Mouse (Mus musculus): ENCODE results near the gene Rbbp6. TPM values are rescaled to one million over a fixed set of nuclear protein-coding genes. Genes with fewer than 3 reads are reported as not detected.
A peak's percentile ranks its signal among the peaks of the same experiment; 100 is the strongest.

Rbbp6 gene
- polyA plus RNA-seq, 1 experiment from 2014 or later, result 23.2 TPM

DNA sequence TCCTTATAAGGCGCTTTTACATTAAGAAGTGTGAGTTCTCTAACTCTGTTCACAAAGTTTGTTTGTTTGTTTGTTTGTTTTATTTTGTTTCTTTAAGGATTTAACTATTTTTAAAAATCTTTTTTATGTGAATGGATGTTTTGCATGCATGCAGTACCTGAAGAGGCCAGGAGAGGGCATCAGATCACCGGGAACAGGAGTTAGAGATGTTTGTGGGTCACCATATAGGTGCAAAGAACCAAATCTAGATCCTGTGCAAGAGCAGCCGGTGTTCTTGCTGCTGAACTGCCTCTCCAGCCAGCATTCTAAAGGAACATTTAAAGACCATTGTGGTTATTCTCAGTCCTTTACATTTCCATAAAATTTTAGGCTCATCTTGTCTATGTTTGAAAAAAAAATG is 52.1 kb downstream of the Rbbp6 start:
- H3K27ac ChIP-seq (replicated peaks), result no peak overlapping the region
- no peaks in the 10 kb centered on the region for H3K27me3 ChIP-seq (replicated peaks)
- no peak overlapping the region for H3K9ac ChIP-seq (replicated peaks)
- H3K4me3 ChIP-seq (replicated peaks), result no peak overlapping the region
- WGBS, result 32% methylated on average over 3 of the region's 3 CpGs
- H3K4me2 ChIP-seq, result no peak overlapping the region
- no peaks in the 10 kb centered on the region for H3K4me1 ChIP-seq
- ATAC-seq (ENCODE audit: low FRiP score), result no peak
- no peaks in the 10 kb centered on the region for H3K36me3 ChIP-seq
- H3K9me3 ChIP-seq (replicated peaks), result no peaks in the 10 kb centered on the region

DNA sequence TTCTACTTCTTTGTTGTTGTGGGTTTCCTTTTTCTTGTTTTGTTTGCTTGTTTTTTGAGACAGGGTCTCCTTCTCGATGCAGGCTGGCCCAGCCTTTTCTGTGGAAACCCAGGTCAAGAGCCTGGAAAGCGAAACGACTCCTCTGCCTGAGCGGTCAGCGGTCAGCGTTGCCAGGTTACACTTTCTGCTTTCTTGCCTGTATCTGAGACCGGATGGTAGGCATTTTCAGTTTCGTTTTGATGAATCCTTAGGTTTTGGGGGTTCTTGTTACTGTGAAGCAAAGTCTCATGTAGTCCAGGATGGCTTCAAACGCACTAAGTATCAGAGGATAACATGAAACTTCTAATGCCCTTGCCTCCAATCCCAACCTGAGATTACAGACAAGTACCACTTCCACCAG is 59.6 kb downstream of the Rbbp6 start:
- Histone ChIP-seq H3K9ac (replicated peaks) (no peak overlapping the region), H3K4me3 (replicated peaks) (no peak overlapping the region), H3K4me1 (peaks cover 4% of the 10 kb centered on the region; the same call in 1 of the 2 replicates), H3K9me3 (replicated peaks) (no peaks in the 10 kb centered on the region), H3K4me2 (no peak overlapping the region), H3K27me3 (replicated peaks) (no peaks in the 10 kb centered on the region), H3K36me3 (no peaks in the 10 kb centered on the region), H3K27ac (replicated peaks) (no peak overlapping the region)
- WGBS, result 70% methylated on average over 9 of the region's 9 CpGs
- ATAC-seq (ENCODE audit: low FRiP score), result no peak

DNA sequence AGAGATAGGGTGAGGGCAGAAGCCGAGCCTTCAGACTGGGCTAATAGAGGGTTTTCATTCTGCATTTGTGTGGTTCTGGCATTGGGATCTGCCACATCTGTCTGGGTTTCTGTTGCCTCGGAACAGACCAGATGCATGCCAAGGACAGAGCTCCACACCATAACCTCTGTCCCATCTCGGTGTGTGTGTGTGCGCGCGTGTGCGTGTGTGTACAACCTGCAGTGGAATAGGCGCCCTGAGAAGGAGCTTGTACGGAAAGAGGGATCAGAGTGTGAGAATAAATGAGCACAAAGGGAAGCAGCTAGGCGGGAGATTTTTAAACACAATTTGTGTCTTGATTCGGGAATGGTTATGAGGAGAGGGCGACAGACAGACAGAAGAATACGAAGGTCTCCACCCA is 64.8 kb downstream of the Rbbp6 start:
- Histone ChIP-seq H3K27me3 (replicated peaks) (no peaks in the 10 kb centered on the region), H3K9me3 (replicated peaks) (no peaks in the 10 kb centered on the region), H3K4me3 (replicated peaks) (peak overlapping the region; percentile 48), H3K36me3 (no peaks in the 10 kb centered on the region), H3K9ac (replicated peaks) (peak overlapping the region; percentile 69), H3K27ac (replicated peaks) (peak overlapping the region; percentile 91), H3K4me1 (peaks cover 24% of the 10 kb centered on the region), H3K4me2 (peak overlapping the region; percentile 95)
- WGBS, result 12% methylated on average over 13 of the region's 13 CpGs
- ATAC-seq (ENCODE audit: low FRiP score), result peak; percentile 42

DNA sequence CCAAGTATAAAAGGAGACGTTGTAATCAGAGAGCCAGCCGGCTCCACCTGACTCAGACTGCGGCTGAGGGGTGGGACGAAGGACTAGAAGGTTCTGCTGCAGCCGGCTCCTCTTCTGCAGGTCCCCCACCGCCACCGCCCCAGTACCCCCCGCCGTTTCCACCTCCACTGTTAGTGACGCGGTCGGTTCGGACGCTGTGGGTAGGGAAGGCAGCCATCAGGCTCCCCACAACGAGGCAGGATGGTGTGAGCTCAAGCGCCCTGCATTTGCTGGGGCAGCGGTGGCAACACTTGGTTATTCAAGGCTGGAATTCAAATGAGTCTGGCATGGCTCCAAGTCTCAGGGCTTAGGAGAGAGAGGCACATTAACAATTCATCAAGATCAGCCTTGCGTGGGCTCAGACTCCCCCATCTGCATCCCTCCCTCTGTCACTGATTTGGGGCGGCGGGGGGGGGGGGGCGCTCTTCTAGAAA is 65.3 kb downstream of the Rbbp6 start:
- WGBS, result 0% methylated on average over 21 of the region's 21 CpGs
- Histone ChIP-seq H3K4me3 (replicated peaks) (peak overlapping the region; percentile 48), H3K4me1 (peaks cover 24% of the 10 kb centered on the region), H3K27me3 (replicated peaks) (no peaks in the 10 kb centered on the region), H3K9me3 (replicated peaks) (no peaks in the 10 kb centered on the region), H3K27ac (replicated peaks) (peak overlapping the region; percentile 91), H3K36me3 (no peaks in the 10 kb centered on the region), H3K4me2 (peak overlapping the region; percentile 95), H3K9ac (replicated peaks) (peak overlapping the region; percentile 69)
- ATAC-seq (ENCODE audit: low FRiP score), result peak; percentile 81

DNA sequence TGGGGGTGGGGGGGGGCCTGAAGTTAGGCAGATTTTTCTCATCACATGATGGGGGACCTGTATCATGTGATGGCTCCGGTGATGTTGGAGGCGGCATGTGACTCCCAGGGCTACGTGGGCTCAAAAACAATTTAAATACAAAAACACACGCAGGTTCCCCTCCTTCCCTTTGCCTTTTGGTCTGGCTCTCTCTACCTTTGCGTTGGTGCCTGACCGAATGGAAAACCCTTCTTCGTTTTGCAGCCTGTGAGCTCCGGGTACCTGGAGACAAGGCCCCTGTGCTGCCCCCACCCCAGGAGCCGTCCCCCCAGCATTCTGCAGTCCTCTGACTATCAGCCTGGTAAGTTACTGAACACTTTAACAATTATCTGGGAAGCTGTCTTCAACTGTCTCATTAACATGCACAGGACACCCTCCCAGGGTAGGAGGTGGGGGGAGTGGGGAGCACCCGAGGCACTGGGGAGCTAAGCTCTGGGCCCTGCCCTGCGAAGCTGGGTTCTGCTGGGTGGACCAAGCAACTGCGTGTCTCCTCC is 65.8 kb downstream of the Rbbp6 start:
- peak overlapping the region; percentile 69 for H3K9ac ChIP-seq (replicated peaks)
- H3K27ac ChIP-seq (replicated peaks), result peak overlapping the region; percentile 91
- H3K4me2 ChIP-seq, result peak overlapping the region; percentile 95
- peak overlapping the region; percentile 48 for H3K4me3 ChIP-seq (replicated peaks)
- WGBS, result 3% methylated on average over 12 of the region's 12 CpGs
- peaks cover 24% of the 10 kb centered on the region for H3K4me1 ChIP-seq
- H3K27me3 ChIP-seq (replicated peaks), result no peaks in the 10 kb centered on the region
- no peaks in the 10 kb centered on the region for H3K36me3 ChIP-seq
- H3K9me3 ChIP-seq (replicated peaks), result no peaks in the 10 kb centered on the region
- peak; percentile 85 for ATAC-seq (ENCODE audit: low FRiP score)

DNA sequence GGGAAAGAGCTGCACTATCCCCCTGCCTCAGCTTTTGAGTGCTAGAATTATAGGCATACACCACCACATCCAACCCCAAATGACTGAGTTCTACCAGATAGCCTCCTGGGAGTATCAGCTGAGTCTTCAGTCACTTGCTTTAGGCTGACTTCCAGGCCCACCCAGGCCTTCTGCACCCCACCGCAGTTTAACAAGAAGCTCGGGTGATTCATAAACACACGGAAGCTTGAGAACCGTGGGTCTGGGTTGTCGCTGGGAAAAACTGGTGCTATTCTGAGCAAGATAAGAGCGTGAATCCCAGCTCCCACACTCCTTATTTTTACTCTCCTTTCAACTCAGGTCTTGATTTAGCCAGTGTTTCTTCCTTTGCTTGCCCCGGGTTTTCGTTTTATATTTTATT is 69.8 kb downstream of the Rbbp6 start:
- no peak for ATAC-seq (ENCODE audit: low FRiP score)
- Histone ChIP-seq H3K4me2 (no peak overlapping the region), H3K9ac (replicated peaks) (no peak overlapping the region), H3K4me3 (replicated peaks) (no peak overlapping the region), H3K27me3 (replicated peaks) (no peaks in the 10 kb centered on the region), H3K27ac (replicated peaks) (no peak overlapping the region), H3K36me3 (no peaks in the 10 kb centered on the region), H3K4me1 (peaks cover 18% of the 10 kb centered on the region), H3K9me3 (replicated peaks) (no peaks in the 10 kb centered on the region)
- 84% methylated on average over 8 of the region's 8 CpGs for WGBS

DNA sequence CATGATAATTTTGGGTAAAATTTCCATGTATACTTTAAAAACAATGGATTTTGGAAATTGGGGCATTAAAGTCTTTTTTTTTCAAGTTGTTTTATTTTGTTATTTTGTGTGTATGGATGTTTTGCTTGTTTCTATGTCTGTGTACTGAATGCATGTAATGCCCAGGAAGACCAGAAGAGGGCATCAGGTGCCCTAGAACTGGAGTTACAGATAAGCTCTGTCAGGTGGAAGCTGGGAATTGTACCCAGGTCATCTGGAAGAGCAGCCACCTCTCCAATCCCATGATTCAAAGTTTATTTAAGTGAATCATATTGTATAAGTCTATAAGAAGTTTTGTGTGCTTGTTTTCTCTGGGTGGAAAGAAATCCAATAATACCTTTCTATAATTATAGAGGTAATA is 73.8 kb downstream of the Rbbp6 start:
- ATAC-seq (ENCODE audit: low FRiP score), result no peak
- H3K4me3 ChIP-seq (replicated peaks), result no peak overlapping the region
- H3K9ac ChIP-seq (replicated peaks), result no peak overlapping the region
- peaks cover 6% of the 10 kb centered on the region for H3K4me1 ChIP-seq
- H3K27ac ChIP-seq (replicated peaks), result no peak overlapping the region
- no peak overlapping the region for H3K4me2 ChIP-seq
- H3K9me3 ChIP-seq (replicated peaks), result no peaks in the 10 kb centered on the region
- no peaks in the 10 kb centered on the region for H3K27me3 ChIP-seq (replicated peaks)
- no peaks in the 10 kb centered on the region for H3K36me3 ChIP-seq

DNA sequence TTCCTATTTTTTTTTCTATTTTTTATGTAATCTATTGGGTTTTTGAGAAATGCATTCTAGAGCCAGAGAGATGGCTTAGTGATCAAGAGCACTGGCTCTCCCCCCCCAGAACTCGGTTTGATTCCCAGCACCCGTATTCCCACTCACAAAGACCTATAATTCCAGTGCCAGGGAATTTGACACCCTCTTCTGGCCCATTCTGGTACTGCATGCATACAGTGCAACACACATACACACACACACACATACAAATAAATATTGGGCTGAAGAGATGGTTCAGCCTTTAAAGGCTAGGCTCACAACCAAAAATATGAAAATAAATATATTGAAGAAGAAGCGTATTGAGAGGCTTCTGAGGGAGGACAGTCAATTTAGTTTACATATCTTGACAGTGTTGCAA is 79.7 kb downstream of the Rbbp6 start:
- no peak for ATAC-seq (ENCODE audit: low FRiP score)
- 94% methylated on average over 3 of the region's 3 CpGs for WGBS
- Histone ChIP-seq H3K27me3 (replicated peaks) (no peaks in the 10 kb centered on the region), H3K4me3 (replicated peaks) (no peak overlapping the region), H3K27ac (replicated peaks) (no peak overlapping the region), H3K36me3 (no peaks in the 10 kb centered on the region), H3K4me1 (peaks cover 8% of the 10 kb centered on the region), H3K9me3 (replicated peaks) (no peaks in the 10 kb centered on the region), H3K9ac (replicated peaks) (no peak overlapping the region), H3K4me2 (no peak overlapping the region)

DNA sequence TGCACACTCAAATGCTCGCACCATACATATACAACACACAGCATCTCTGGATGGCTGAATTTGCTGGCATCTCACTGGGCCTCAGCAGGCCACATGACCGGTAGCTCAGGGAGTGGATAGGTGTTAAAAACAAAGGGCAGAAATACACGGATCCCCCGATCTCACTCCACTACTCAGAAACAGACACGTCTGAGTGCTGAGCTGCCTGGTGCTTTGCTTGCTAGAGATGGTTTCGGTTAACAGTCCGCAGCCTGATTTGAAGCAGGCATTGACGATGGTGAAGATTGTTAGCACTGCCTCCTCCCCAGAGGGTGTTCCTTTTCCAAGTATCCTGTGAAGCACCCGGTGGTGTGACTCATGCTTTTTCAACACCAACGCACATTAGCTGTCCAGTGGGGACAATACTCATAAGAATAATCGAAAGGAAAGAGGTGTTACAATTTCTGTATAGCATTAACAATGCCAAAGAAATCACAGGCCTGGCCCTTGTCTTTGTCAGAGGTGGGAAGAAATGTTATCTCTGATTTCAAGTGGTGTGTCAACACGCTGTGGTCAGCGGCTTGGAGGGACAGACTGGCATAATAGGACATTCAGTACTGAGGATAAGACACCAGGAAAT is 81.1 kb downstream of the Rbbp6 start:
- no peak for ATAC-seq (ENCODE audit: low FRiP score)
- 71% methylated on average over 13 of the region's 13 CpGs for WGBS

More for the DNA sequence above, 81.1 kb downstream of the Rbbp6 start:
- no peak overlapping the region for H3K27ac ChIP-seq (replicated peaks)
- no peak overlapping the region for H3K4me3 ChIP-seq (replicated peaks)
- no peaks in the 10 kb centered on the region for H3K9me3 ChIP-seq (replicated peaks)
- no peaks in the 10 kb centered on the region for H3K36me3 ChIP-seq
- H3K4me1 ChIP-seq, result peaks cover 8% of the 10 kb centered on the region
- no peak overlapping the region for H3K9ac ChIP-seq (replicated peaks)
- H3K27me3 ChIP-seq (replicated peaks), result no peaks in the 10 kb centered on the region
- H3K4me2 ChIP-seq, result no peak overlapping the region

Other genes starting within 250 kb of the Rbbp6 start
- 51.6 and 53.7 TPM in 2 replicates for gene Tnrc6a, start 158.2 kb downstream of the Rbbp6 start, polyA plus RNA-seq (2015; fragmentation: Nextera tagmentation; extraction: Ambion mirVana)
- gene Slc5a11, start 249.1 kb downstream of the Rbbp6 start, polyA plus RNA-seq (2015; fragmentation: Nextera tagmentation; extraction: Ambion mirVana), result 0.40 and 0.42 TPM in 2 replicates